Mouse (Mus musculus): Measurements from ENCODE around the gene Zfhx3. TPM values are rescaled to one million over a fixed set of nuclear protein-coding genes. Genes with fewer than 3 reads are reported as not detected.

The Zfhx3 gene
- polyA plus RNA-seq, 1 experiment from 2014 or later: 15.0 TPM

GRCm38 (mm10) chr8:108712607-108713006 lies 770.2 kb downstream of the Zfhx3 start:
- H3K4me3 ChIP-seq: no peak overlapping the region
- H3K27ac ChIP-seq: peak overlapping the region; percentile 24
- ATAC-seq (ENCODE audit: borderline replicate concordance, extremely low read depth, low FRiP score, low TSS enrichment): no peak
- H3K36me3 ChIP-seq: no peaks in the 10 kb centered on the region
- H3K9me3 ChIP-seq: no peaks in the 10 kb centered on the region
- no peaks in the 10 kb centered on the region for H3K27me3 ChIP-seq
- H3K4me1 ChIP-seq: peaks cover 92% of the 10 kb centered on the region
- H3K9ac ChIP-seq: 0 out of 2 replicates have a peak overlapping the region, but pooled peaks have one; percentile 6
- H3K4me2 ChIP-seq: peak overlapping the region; percentile 37
- 36% methylated on average over 4 of the region's 4 CpGs for WGBS

GRCm38 (mm10) chr8:108713346-108714142 lies 771.1 kb downstream of the Zfhx3 start:
- Histone ChIP-seq H3K36me3 (no peaks in the 10 kb centered on the region), H3K9me3 (no peaks in the 10 kb centered on the region), H3K27me3 (no peaks in the 10 kb centered on the region), H3K4me2 (peak overlapping the region; percentile 96), H3K27ac (peak overlapping the region; percentile 98), H3K4me1 (peaks cover 93% of the 10 kb centered on the region), H3K9ac (peak overlapping the region; percentile 93), H3K4me3 (peak overlapping the region; percentile 83)
- ATAC-seq (ENCODE audit: borderline replicate concordance, extremely low read depth, low FRiP score, low TSS enrichment): no peak
- 35% methylated on average over 19 of the region's 19 CpGs for WGBS

DNA sequence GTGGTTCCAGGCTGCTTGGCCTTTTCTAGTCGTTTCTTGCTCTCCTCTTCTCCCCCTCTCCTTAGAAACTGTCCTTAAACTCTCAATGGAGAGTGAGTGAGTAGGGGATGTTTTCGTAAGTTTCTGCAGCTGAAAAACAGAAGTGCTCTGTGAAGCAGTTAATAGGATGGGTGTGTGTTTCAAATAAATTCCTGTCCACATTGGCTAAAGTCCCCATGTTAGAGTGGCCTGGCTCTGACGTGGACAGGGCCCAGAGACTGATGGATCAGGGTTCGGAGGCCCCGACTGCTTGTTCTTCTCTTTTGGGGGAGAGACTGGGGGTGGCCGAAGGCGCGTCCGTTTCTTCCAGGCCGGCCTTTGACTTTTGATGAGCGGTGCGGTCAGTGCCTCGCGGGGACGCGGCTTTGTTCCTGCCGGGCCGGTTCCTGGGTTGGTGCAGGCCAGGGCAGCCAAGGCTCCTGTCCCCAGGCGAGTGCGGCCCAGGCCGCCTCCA lies 771.7 kb downstream of the Zfhx3 start:
- Histone ChIP-seq H3K27me3 (no peaks in the 10 kb centered on the region), H3K4me3 (peak overlapping the region; percentile 83), H3K27ac (peak overlapping the region; percentile 98), H3K4me1 (peaks cover 92% of the 10 kb centered on the region), H3K4me2 (peak overlapping the region; percentile 96), H3K9me3 (no peaks in the 10 kb centered on the region), H3K36me3 (no peaks in the 10 kb centered on the region), H3K9ac (peak overlapping the region; percentile 93)
- 2% methylated on average over 21 of the region's 21 CpGs for WGBS
- ATAC-seq (ENCODE audit: borderline replicate concordance, extremely low read depth, low FRiP score, low TSS enrichment): peak; percentile 50; the same call in 1 of the 2 replicates

- H3K36me3 ChIP-seq: no peaks in the 10 kb centered on the region
- ATAC-seq (ENCODE audit: borderline replicate concordance, extremely low read depth, low FRiP score, low TSS enrichment): peak; percentile 62; the same call in 1 of the 2 replicates
- peak overlapping the region; percentile 83 for H3K4me3 ChIP-seq
- H3K9ac ChIP-seq: peak overlapping the region; percentile 93
- H3K27ac ChIP-seq: peak overlapping the region; percentile 98
- no peaks in the 10 kb centered on the region for H3K27me3 ChIP-seq
- H3K4me1 ChIP-seq: peaks cover 91% of the 10 kb centered on the region
- under 1% methylated on average over 48 of the region's 84 CpGs for WGBS
- H3K9me3 ChIP-seq: no peaks in the 10 kb centered on the region
- peak overlapping the region; percentile 96 for H3K4me2 ChIP-seq
Observed at GRCm38 (mm10) chr8:108714636-108715415, 772.4 kb downstream of the Zfhx3 start.

GRCm38 (mm10) chr8:108715416-108715948 lies 773.0 kb downstream of the Zfhx3 start:
- peak overlapping the region; percentile 93 for H3K9ac ChIP-seq
- no peaks in the 10 kb centered on the region for H3K36me3 ChIP-seq
- peaks cover 91% of the 10 kb centered on the region for H3K4me1 ChIP-seq
- peak overlapping the region; percentile 83 for H3K4me3 ChIP-seq
- peak overlapping the region; percentile 98 for H3K27ac ChIP-seq
- H3K27me3 ChIP-seq: no peaks in the 10 kb centered on the region
- no peak for ATAC-seq (ENCODE audit: borderline replicate concordance, extremely low read depth, low FRiP score, low TSS enrichment)
- H3K9me3 ChIP-seq: no peaks in the 10 kb centered on the region
- 15% methylated on average over 11 of the region's 11 CpGs for WGBS
- peak overlapping the region; percentile 96 for H3K4me2 ChIP-seq

GRCm38 (mm10) chr8:108716291-108716811 lies 773.9 kb downstream of the Zfhx3 start:
- 30% methylated on average over 7 of the region's 7 CpGs for WGBS
- peak overlapping the region; percentile 98 for H3K27ac ChIP-seq
- 0 out of 2 replicates have a peak overlapping the region, but pooled peaks have one; percentile 93 for H3K9ac ChIP-seq

GRCm38 (mm10) chr8:108717545-108717944 lies 775.1 kb downstream of the Zfhx3 start:
- Histone ChIP-seq H3K4me2 (peak overlapping the region; percentile 96), H3K4me3 (peak overlapping the region; percentile 6; the same call in 1 of the 2 replicates), H3K27me3 (no peaks in the 10 kb centered on the region), H3K9ac (no peak overlapping the region), H3K27ac (peak overlapping the region; percentile 98), H3K9me3 (no peaks in the 10 kb centered on the region), H3K36me3 (no peaks in the 10 kb centered on the region), H3K4me1 (peaks cover 91% of the 10 kb centered on the region)
- no peak for ATAC-seq (ENCODE audit: borderline replicate concordance, extremely low read depth, low FRiP score, low TSS enrichment)
- WGBS: 38% methylated on average over 8 of the region's 8 CpGs

More at GRCm38 (mm10) chr8:108716291-108716811, 773.9 kb downstream of the Zfhx3 start:
- no peaks in the 10 kb centered on the region for H3K36me3 ChIP-seq
- peak overlapping the region; percentile 83 for H3K4me3 ChIP-seq
- no peaks in the 10 kb centered on the region for H3K27me3 ChIP-seq
- peak overlapping the region; percentile 96 for H3K4me2 ChIP-seq
- H3K9me3 ChIP-seq: no peaks in the 10 kb centered on the region
- H3K4me1 ChIP-seq: peaks cover 91% of the 10 kb centered on the region
- ATAC-seq (ENCODE audit: borderline replicate concordance, extremely low read depth, low FRiP score, low TSS enrichment): no peak

DNA sequence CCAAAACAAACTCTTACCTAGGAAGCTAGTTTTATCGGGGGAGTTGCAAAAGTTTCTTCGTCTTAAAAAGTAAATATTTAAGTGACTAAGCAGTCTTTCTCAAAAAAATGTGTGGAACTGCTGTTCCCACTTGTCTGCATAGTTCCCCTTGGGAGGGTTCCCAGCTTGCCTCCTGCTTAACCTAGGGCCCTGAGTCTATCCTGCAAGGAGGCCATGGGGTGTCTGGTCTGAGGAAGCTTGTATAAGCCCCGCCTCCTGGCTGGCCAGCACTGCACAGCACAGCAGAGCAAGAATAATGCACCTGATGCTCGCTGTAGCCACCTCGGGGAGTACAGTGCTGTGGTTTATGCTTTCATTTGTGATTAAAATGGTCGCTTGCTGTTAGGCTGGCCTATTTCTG lies 775.6 kb downstream of the Zfhx3 start:
- no peaks in the 10 kb centered on the region for H3K9me3 ChIP-seq
- WGBS: 28% methylated on average over 6 of the region's 6 CpGs
- H3K4me1 ChIP-seq: peaks cover 91% of the 10 kb centered on the region
- H3K4me3 ChIP-seq: peak overlapping the region; percentile 11; the same call in 1 of the 2 replicates
- H3K36me3 ChIP-seq: no peaks in the 10 kb centered on the region
- no peaks in the 10 kb centered on the region for H3K27me3 ChIP-seq
- H3K4me2 ChIP-seq: peak overlapping the region; percentile 96
- H3K9ac ChIP-seq: 0 out of 2 replicates have a peak overlapping the region, but pooled peaks have one; percentile 7
- 0 out of 2 replicates have a peak, but pooled peaks have one; percentile 22 for ATAC-seq (ENCODE audit: borderline replicate concordance, extremely low read depth, low FRiP score, low TSS enrichment)
- H3K27ac ChIP-seq: peak overlapping the region; percentile 98

DNA sequence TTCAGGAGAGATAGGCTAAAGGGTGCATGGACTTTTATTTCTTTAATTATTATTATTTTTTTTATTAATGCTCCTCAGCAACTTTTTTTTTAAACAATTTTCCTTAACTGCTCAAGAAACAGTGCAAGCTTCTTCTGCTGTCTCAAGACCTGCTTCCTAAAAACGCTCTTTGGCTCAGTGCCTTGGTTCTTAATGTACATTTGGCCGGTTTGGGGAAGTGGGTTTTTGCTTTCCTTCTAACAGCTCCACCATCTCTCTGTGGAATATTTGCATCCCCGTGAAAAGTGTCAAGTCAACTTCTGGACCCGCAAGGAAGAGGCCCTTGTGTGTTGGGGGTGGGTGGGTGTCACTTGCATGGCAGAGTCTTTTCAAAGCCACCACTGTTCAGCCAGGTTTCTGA lies 778.4 kb downstream of the Zfhx3 start:
- Histone ChIP-seq H3K27ac (no peak overlapping the region), H3K9ac (no peak overlapping the region), H3K4me1 (peaks cover 96% of the 10 kb centered on the region), H3K4me3 (no peak overlapping the region), H3K9me3 (no peaks in the 10 kb centered on the region), H3K4me2 (no peak overlapping the region), H3K27me3 (no peaks in the 10 kb centered on the region), H3K36me3 (no peaks in the 10 kb centered on the region)
- ATAC-seq (ENCODE audit: borderline replicate concordance, extremely low read depth, low FRiP score, low TSS enrichment): no peak
- 20% methylated on average over 4 of the region's 4 CpGs for WGBS

- 19% methylated on average over 8 of the region's 8 CpGs for WGBS
- 0 out of 2 replicates have a peak, but pooled peaks have one; percentile 27 for ATAC-seq (ENCODE audit: borderline replicate concordance, extremely low read depth, low FRiP score, low TSS enrichment)
- no peak overlapping the region for H3K4me3 ChIP-seq
- H3K4me2 ChIP-seq: no peak overlapping the region
- no peaks in the 10 kb centered on the region for H3K9me3 ChIP-seq
- no peaks in the 10 kb centered on the region for H3K36me3 ChIP-seq
- peaks cover 86% of the 10 kb centered on the region for H3K4me1 ChIP-seq
- H3K27me3 ChIP-seq: no peaks in the 10 kb centered on the region
- H3K9ac ChIP-seq: no peak overlapping the region
- peak overlapping the region; percentile 58 for H3K27ac ChIP-seq
Observed at GRCm38 (mm10) chr8:108722671-108723513, 780.4 kb downstream of the Zfhx3 start.

All from lung, embryonic 15.5 days (tissue).